Mouse (Mus musculus): ENCODE results near the gene Cdc42bpb. TPM values are rescaled to one million over a fixed set of nuclear protein-coding genes. Genes with fewer than 3 reads are reported as not detected.

Gene Cdc42bpb
- 48.1 and 48.3 TPM in 2 replicates for polyA plus RNA-seq (2014; fragmentation: Nextera tagmentation; extraction: Ambion mirVana)

- Histone ChIP-seq H3K9ac (peak within 1 kb of the TSS; percentile 69), H3K27me3 (ENCODE audit: control insufficient read depth, insufficient read depth, low read length) (no peaks in the 10 kb centered on the region), H3K4me2 (replicated peaks) (peak within 1 kb of the TSS; percentile 88), H3K27ac (peak within 1 kb of the TSS; percentile 95), H3K4me3 (replicated peaks; ENCODE audit: low read length) (peak within 1 kb of the TSS; percentile 50), H3K9me3 (ENCODE audit: control insufficient read depth, low read length) (no peaks in the 10 kb centered on the region), H3K4me1 (replicated peaks; ENCODE audit: control insufficient read depth, insufficient read depth, low read length) (peaks cover 26% of the 10 kb centered on the region), H3K36me3 (replicated peaks; ENCODE audit: control insufficient read depth, insufficient read depth) (no peaks in the 10 kb centered on the region)
- 0% methylated on average over 78 of the region's 94 CpGs for WGBS
- peak; percentile 95 for DNase-seq (ENCODE audit: low spot score)
- ATAC-seq (ENCODE audit: low FRiP score) = peak; percentile 95
Measured at GRCm38 (mm10) chr12:111377376-111377973, at the start of gene Cdc42bpb. TSS of gene Cdc42bpb (minus strand) at chr12:111377718.

- H3K4me3 ChIP-seq (replicated peaks; ENCODE audit: low read length) = no peak overlapping the region
- H3K27ac ChIP-seq = no peak overlapping the region
- peak; percentile 57 for ATAC-seq (ENCODE audit: low FRiP score)
- H3K9ac ChIP-seq = no peak overlapping the region
- peak; percentile 91 for DNase-seq (ENCODE audit: low spot score)
- no peaks in the 10 kb centered on the region for H3K9me3 ChIP-seq (ENCODE audit: control insufficient read depth, low read length)
- peaks cover 88% of the 10 kb centered on the region for H3K27me3 ChIP-seq (ENCODE audit: control insufficient read depth, insufficient read depth, low read length)
- no peaks in the 10 kb centered on the region for H3K36me3 ChIP-seq (replicated peaks; ENCODE audit: control insufficient read depth, insufficient read depth)
- 16% methylated on average over 29 of the region's 29 CpGs for whole genome bisulfite sequencing
- no peak overlapping the region for H3K4me2 ChIP-seq (replicated peaks)
- peaks cover 19% of the 10 kb centered on the region; the same call in 1 of the 2 replicates for H3K4me1 ChIP-seq (replicated peaks; ENCODE audit: control insufficient read depth, insufficient read depth, low read length)
Measured at GRCm38 (mm10) chr12:111425789-111426460, 48.4 kb upstream of the Cdc42bpb start.

GRCm38 (mm10) chr12:111425258-111425657 lies 47.7 kb upstream of the Cdc42bpb start:
- Histone ChIP-seq H3K4me3 (replicated peaks; ENCODE audit: low read length) (no peak overlapping the region), H3K4me2 (replicated peaks) (no peak overlapping the region), H3K27me3 (ENCODE audit: control insufficient read depth, insufficient read depth, low read length) (peaks cover 87% of the 10 kb centered on the region), H3K4me1 (replicated peaks; ENCODE audit: control insufficient read depth, insufficient read depth, low read length) (peaks cover 19% of the 10 kb centered on the region; the same call in 1 of the 2 replicates), H3K9ac (no peak overlapping the region), H3K27ac (no peak overlapping the region), H3K36me3 (replicated peaks; ENCODE audit: control insufficient read depth, insufficient read depth) (no peaks in the 10 kb centered on the region), H3K9me3 (ENCODE audit: control insufficient read depth, low read length) (no peaks in the 10 kb centered on the region)
- peak; percentile 77 for DNase-seq (ENCODE audit: low spot score)
- WGBS = 5% methylated on average over 15 of the region's 15 CpGs
- no peak for ATAC-seq (ENCODE audit: low FRiP score)

- Histone ChIP-seq H3K9me3 (ENCODE audit: control insufficient read depth, low read length) (no peaks in the 10 kb centered on the region), H3K4me2 (replicated peaks) (no peak overlapping the region), H3K4me1 (replicated peaks; ENCODE audit: control insufficient read depth, insufficient read depth, low read length) (peaks cover 13% of the 10 kb centered on the region; the same call in 1 of the 2 replicates), H3K36me3 (replicated peaks; ENCODE audit: control insufficient read depth, insufficient read depth) (no peaks in the 10 kb centered on the region), H3K9ac (no peak overlapping the region), H3K4me3 (replicated peaks; ENCODE audit: low read length) (no peak overlapping the region), H3K27me3 (ENCODE audit: control insufficient read depth, insufficient read depth, low read length) (peaks cover 81% of the 10 kb centered on the region), H3K27ac (no peak overlapping the region)
- DNase-seq (ENCODE audit: low spot score) (no peak), ATAC-seq (ENCODE audit: low FRiP score) (no peak)
- WGBS = 22% methylated on average over 9 of the region's 9 CpGs
Measured at GRCm38 (mm10) chr12:111424547-111424946, 47.0 kb upstream of the Cdc42bpb start.

- DNase-seq (ENCODE audit: low spot score) (no peak), ATAC-seq (ENCODE audit: low FRiP score) (no peak)
- WGBS = 3% methylated on average over 43 of the region's 43 CpGs
Measured at GRCm38 (mm10) chr12:111423570-111424129, 46.1 kb upstream of the Cdc42bpb start.

GRCm38 (mm10) chr12:111422852-111423251 lies 45.3 kb upstream of the Cdc42bpb start:
- no peak overlapping the region for H3K4me2 ChIP-seq (replicated peaks)

More at GRCm38 (mm10) chr12:111423570-111424129, 46.1 kb upstream of the Cdc42bpb start:
- Histone ChIP-seq H3K27ac (no peak overlapping the region), H3K36me3 (replicated peaks; ENCODE audit: control insufficient read depth, insufficient read depth) (no peaks in the 10 kb centered on the region), H3K9me3 (ENCODE audit: control insufficient read depth, low read length) (no peaks in the 10 kb centered on the region), H3K4me3 (replicated peaks; ENCODE audit: low read length) (peak overlapping the region; percentile 31), H3K27me3 (ENCODE audit: control insufficient read depth, insufficient read depth, low read length) (peaks cover 82% of the 10 kb centered on the region), H3K4me1 (replicated peaks; ENCODE audit: control insufficient read depth, insufficient read depth, low read length) (0 out of 2 replicates have a peak, but pooled peaks cover 5% of the 10 kb centered on the region), H3K9ac (peak overlapping the region; percentile 40), H3K4me2 (replicated peaks) (peak overlapping the region; percentile 56)

GRCm38 (mm10) chr12:111420946-111421709 lies 43.6 kb upstream of the Cdc42bpb start:
- H3K9ac ChIP-seq = no peak overlapping the region
- H3K27me3 ChIP-seq (ENCODE audit: control insufficient read depth, insufficient read depth, low read length) = peaks cover 63% of the 10 kb centered on the region
- H3K36me3 ChIP-seq (replicated peaks; ENCODE audit: control insufficient read depth, insufficient read depth) = no peaks in the 10 kb centered on the region
- 56% methylated on average over 7 of the region's 7 CpGs for WGBS
- H3K4me2 ChIP-seq (replicated peaks) = no peak overlapping the region
- no peak for DNase-seq (ENCODE audit: low spot score)
- no peak overlapping the region for H3K27ac ChIP-seq
- no peaks in the 10 kb centered on the region for H3K9me3 ChIP-seq (ENCODE audit: control insufficient read depth, low read length)
- H3K4me1 ChIP-seq (replicated peaks; ENCODE audit: control insufficient read depth, insufficient read depth, low read length) = peaks cover 5% of the 10 kb centered on the region; the same call in 1 of the 2 replicates
- no peak overlapping the region for H3K4me3 ChIP-seq (replicated peaks; ENCODE audit: low read length)
- ATAC-seq (ENCODE audit: low FRiP score) = no peak

More at GRCm38 (mm10) chr12:111422852-111423251, 45.3 kb upstream of the Cdc42bpb start:
- H3K36me3 ChIP-seq (replicated peaks; ENCODE audit: control insufficient read depth, insufficient read depth) = no peaks in the 10 kb centered on the region
- DNase-seq (ENCODE audit: low spot score) (no peak), ATAC-seq (ENCODE audit: low FRiP score) (no peak)
- WGBS = 44% methylated on average over 5 of the region's 5 CpGs
- no peak overlapping the region for H3K27ac ChIP-seq
- peaks cover 74% of the 10 kb centered on the region for H3K27me3 ChIP-seq (ENCODE audit: control insufficient read depth, insufficient read depth, low read length)
- H3K9ac ChIP-seq = no peak overlapping the region
- no peaks in the 10 kb centered on the region for H3K9me3 ChIP-seq (ENCODE audit: control insufficient read depth, low read length)
- H3K4me1 ChIP-seq (replicated peaks; ENCODE audit: control insufficient read depth, insufficient read depth, low read length) = no peaks in the 10 kb centered on the region
- H3K4me3 ChIP-seq (replicated peaks; ENCODE audit: low read length) = no peak overlapping the region

- no peak overlapping the region for H3K4me2 ChIP-seq (replicated peaks)
- H3K9ac ChIP-seq = no peak overlapping the region
- H3K9me3 ChIP-seq (ENCODE audit: control insufficient read depth, low read length) = no peaks in the 10 kb centered on the region
- no peak overlapping the region for H3K4me3 ChIP-seq (replicated peaks; ENCODE audit: low read length)
- H3K36me3 ChIP-seq (replicated peaks; ENCODE audit: control insufficient read depth, insufficient read depth) = no peaks in the 10 kb centered on the region
- H3K27me3 ChIP-seq (ENCODE audit: control insufficient read depth, insufficient read depth, low read length) = peaks cover 53% of the 10 kb centered on the region
- no peak overlapping the region for H3K27ac ChIP-seq
- H3K4me1 ChIP-seq (replicated peaks; ENCODE audit: control insufficient read depth, insufficient read depth, low read length) = peaks cover 5% of the 10 kb centered on the region; the same call in 1 of the 2 replicates
- ATAC-seq (ENCODE audit: low FRiP score) (no peak), DNase-seq (ENCODE audit: low spot score) (no peak)
- 84% methylated on average over 5 of the region's 5 CpGs for WGBS
Measured at GRCm38 (mm10) chr12:111419918-111420317, 42.4 kb upstream of the Cdc42bpb start.
